Mouse (Mus musculus): ENCODE data around the gene 3110018I06Rik.

Gene 3110018I06Rik

DNA sequence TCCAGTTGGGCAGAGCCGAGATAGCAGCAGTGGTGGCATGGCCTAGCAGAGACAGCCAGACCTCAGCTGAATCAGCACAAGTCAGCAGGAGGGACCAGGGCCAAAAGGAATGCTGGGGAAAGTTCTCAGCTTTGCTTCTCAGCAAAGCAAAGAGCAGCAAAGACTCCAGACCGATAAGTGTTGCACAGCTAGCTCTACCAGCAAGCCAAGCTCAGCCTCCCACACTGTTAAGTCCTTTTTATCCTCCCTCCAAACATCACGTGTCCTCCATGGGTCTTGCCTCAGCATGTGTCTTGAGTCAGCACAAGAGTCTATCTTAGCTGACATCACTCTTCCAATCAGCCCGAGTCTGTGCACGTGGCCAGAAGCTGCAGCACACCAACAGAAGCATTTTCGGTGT is at the start of gene 3110018I06Rik:
3110018I06Rik (plus strand) TSS at position 262 of the 400 bp plus-strand sequence.
- DNase-seq: no peak

DNA sequence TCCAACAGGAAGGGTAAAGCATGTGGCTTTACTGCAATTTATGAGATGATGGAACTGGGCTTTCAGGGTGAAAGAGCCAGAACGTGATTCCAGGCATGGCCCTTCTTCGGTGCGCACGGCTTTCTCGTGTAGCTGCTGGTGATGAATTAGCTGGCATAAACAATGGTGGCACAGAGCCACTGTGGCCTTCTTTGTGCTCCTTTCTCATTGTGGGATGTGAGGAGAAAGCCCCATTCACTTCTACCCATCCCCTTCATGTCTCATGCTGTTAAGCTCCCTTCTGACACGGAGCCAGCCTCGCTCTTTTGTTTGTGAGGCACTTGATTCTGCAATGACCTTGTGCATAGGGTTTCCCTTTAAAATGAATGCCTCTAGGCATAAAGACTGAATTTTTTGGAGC is 43.8 kb upstream of the 3110018I06Rik start:
- DNase-seq: no peak

DNA sequence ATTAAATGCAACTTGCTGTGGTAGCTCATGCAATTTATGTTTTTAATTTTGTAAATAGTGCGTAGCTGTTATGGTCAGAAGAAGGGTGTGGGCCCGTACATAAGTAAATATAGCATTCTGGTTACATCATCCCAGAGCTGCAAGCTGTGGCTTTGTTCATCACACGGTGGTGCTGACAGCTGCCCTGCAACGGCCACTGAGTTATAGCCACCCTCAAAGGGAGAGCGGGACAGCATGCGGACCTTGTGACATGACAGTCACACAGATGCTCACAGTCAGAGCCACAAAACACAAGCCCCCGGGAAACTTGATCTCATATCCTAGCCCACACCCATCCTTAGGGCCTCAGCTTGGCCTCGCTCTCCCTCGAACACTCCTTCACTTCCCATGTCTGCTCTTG is 30.6 kb upstream of the 3110018I06Rik start:
- DNase-seq: no peak

DNA sequence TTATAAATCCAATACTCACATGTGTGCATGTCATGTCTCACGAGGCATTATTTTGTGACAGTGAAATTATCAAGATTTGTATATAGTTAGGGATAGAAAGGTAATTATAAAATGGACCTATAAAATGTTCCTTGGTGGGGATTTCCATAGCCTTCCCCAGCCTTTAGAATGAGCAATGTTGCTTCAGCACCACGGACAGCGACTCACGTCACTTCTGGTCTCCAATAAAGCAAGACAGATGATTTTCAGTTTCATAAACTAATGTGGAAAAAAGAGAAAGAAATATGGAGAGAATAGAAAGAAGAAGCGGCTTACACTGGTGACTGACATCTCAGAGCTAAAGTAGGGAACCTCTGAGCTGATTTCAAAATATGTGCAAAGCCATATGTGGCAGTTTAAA is 23.7 kb upstream of the 3110018I06Rik start:
- DNase-seq: no peak

DNA sequence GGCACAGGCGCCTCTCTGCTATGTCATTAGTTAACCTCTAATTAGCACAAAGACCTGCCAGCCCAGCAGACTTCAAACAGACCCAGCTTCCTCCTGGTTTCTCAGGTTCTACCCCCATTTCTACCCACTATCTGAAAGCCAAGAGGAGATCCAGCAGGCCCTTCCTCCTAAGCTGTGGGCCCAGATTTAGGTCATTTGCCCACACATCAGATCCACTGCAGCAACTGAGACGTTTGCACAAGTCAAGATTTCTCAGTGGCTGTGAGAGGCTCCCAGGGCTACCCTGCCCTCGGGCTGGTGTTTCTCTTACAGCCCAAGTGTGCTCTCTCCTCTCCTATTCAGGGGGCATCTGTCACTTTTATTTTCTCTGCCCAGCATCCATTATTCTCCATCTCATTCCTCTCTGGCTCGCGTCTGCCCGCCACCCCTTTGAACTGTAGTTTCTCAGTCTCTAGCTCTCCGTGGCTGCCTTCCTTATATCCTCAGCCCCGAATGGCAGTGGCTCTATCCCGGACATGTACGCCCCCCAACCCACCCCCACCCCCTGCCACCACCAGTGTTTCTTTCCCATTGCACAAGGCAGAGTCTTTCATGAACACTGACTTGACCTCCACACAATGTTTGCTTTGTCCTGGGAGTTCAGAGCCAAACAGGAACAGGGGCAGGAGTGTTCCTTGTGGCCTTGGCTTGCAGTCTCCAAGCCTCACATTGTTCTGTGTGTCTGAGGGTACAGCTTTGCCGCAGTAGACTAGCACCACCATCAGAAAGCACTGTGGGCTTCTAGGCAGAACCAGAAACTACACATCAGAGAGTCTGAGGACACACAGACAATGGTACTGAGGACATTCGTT is 11.8 kb upstream of the 3110018I06Rik start:
- no peak for DNase-seq

DNA sequence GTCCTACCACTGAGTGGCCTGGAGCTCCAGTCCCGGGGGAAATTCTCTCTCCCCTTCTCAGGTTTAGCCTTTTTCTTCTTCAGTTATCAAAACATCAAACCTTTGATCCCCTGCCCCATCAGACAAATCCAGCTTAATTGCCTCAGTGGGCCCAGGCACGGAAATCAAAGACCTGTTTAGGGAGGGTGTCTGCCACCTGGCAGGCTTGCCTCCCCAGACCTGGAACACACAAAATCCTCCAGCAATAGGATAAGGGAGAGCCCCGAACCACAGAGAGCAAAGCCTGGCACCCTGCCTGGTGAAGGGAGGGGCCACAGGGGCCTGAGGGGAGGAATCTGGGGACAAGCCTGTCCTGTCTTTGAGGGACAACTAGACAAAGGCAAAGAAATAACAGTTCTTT is 9.1 kb upstream of the 3110018I06Rik start:
- DNase-seq: no peak

DNA sequence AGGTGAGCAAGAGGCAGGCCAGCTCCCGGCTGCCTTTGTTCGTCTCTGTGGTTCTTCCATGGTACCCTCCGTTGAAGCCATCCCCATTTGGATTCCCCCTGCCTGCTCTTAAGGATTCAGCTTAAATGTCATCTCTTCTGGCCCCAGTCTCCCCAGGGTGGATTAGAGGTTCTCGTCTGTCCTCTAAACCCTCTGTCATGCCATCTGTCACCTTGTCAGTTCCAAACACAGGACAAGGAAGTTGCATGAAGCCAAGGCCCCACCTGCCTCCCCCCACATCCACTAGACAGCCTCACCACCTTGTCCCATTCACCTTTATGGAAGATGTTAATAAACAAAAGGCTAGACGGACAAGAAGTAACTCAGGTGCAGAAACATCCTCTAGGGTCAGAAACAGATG is 5.4 kb upstream of the 3110018I06Rik start:
- DNase-seq: peak; percentile 36

DNA sequence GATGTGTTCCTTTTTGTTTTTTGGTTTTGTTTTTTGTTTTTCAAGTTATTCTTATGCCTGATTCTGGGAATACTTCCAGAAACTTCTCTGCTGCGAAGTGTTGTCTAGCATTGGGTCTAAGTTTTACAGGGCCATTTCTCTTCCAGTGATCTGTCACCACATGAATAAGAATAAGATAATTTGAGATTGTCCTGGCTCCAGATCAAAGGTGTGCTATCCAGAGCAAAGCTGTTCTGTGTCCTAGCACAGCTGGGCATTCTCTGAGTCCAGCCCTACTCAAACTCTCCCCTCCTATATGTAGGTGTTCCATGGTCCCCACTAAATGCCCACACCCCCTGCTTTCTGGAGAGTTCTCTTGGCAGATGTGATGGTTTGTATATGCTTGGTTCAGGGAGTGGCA is 2.9 kb downstream of the 3110018I06Rik start:
- DNase-seq: no peak

DNA sequence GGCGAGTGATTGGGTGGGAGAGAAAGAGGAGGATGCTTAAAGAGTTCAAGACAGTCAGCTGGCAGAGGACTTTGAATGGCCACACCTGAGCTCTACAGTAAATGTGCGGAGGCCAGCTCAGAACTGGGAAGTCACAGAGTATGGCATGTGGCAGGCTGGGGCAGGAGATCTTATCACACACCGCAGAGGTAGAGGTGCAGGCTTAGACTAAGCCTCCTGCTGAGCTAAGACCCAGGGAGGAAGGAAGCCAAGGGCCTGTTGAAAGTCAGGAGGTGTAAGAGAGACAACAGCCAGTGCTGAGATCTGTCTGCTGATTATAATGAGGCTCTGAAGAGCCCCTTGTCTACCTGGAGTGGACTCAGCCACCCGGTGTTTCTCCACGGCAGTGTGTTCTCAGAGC is 8.5 kb downstream of the 3110018I06Rik start:
- DNase-seq: no peak

DNA sequence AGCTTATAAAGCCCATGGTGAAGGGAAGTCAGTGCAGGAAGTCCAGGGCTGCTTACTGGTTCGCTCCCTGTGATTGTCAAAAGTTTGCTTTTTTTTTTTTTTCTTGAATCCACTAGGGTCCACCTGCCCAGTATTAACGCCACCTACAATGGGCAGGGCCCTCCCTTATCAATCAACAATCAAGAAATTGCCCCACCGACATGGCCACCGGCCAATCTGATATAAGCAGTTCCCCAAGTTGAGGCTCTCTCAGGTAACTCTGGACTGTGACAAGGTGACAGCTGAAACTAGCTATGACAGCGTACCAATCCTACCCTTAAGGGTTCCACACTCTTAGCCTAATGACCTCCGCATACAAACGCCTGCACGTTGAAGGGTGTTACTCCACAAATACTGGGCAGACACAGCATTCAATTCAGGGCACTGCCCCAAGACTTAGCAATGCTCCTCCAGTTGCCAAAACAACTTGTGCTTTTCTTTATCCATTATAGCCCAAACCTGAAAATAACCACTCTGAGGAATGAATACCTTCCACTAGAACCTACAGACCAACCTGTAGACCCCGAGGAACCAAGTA is 21.3 kb downstream of the 3110018I06Rik start:
- DNase-seq: no peak

DNA sequence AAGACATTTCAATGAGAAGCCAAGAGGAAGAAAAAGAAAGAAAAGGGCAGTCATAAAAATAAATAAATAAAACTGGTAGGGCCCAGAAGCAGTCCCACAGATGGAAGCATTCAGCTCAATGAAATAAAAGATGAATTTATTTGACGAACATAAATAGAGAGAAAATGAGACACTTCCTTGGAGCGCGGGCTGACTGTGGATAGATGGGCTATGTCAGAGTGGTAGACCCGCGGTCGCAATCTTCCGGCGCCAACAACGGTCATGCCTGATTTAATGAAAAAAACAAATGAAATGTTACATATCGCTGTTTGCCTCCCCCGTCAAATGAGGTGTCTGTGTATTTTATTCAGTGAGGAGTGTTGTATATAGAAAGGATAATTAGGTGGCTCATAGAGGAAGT is 22.7 kb downstream of the 3110018I06Rik start:
- no peak for DNase-seq

DNA sequence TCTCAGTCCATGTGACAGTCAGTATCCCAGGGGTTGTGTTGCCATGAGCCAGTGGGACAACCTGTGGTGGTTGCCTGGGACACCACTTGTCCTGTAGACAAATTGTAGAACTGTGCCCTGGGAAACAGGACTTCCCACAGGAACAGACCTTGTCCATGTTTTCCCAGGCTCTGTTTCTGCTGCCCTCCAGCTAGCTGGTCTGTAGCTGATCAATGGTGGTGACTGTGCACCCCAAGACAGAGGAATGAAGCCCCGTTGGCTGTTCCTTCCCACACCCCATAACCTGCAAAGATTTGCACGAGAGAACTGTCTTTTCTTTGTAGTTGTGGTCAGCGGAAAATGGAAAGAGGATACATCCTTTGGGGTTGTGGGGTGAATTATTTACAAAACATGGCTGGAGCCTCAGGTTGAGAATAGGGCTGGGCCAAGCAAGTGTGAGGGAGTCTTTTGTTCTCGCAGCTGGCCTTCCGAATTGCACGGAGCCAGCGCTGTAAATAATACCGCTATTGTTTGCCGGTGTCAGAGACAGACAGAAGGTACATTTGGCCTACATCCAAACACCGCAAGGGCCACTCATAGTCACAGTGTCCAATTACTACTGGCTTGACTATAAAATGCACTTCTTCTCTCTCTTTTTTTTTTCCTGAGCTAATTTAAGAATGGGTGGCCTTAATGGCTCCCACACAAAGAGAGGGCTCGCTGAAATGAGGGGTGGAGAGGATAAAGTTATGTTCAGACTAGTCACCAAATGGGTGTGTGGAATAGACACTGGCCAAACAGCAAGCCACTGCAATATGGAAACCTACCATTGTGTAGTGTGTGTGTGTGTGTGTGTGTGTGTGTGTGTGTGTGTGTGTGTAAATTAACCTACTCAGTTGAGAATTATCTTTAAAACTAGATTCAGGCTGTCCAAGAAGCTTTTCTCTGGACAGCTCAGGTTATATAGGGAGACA is 28.1 kb downstream of the 3110018I06Rik start:
- peak; percentile 6 for DNase-seq

DNA sequence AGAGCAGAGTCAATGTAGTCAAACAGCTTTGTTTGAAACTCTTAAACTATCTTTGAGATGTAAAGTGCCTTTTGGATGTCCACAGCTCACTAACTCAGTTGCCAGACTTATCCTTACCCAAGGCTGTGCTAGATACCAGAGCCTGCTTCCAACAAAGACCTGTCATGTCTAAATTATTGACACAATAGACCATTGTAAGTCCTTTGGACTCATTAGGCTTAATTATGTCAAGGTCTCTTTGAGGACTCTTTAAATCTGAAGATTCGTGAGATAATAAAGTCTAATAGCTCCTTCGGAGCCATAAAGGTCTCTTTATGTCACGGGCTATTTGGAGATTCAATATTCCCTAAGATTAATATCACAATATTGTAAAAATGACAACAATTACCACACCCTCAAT is 32.5 kb downstream of the 3110018I06Rik start:
- DNase-seq: no peak

DNA sequence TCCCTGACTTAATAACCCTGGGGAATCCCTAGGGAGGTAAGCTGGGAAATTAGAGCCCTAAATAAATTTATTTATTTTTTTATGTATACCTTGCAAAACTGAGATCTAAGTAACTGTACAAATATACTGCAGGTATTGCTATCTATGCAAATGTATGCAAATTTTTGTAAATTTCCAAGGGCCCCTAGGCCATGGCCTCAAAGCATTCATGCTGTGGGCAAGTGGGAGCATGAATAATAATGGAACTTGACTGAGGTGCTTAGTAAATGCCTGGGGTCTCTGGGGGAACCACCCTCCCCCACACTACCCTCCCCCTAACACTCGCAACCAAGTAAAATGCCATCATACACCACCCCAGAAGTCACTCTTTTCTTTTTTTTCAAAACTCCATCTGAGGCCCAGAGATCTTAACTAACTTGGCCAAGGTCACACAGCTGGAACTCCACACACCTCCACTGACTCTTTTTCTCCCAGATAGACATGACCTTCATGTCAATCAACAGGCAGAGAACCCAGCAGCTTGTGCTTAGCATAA is 40.0 kb downstream of the 3110018I06Rik start:
- DNase-seq: no peak

DNA sequence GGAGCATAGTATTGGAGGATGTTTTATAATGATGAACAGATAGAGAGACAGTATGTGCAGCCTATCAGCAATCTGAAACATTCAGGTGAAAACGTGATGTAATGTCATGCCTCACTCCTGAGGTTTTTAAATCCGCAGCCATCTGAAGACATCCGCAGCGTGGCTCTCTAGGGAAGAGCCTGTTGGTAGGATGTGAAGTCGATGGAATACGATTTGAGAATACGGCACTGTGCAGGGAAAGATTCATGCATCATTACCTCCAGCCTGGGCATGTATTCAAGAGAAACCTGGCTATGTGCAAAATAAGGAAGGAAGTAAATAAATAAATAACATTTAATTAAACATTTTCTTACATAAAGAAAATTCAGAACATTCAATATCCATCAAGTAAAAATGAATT is 44.4 kb downstream of the 3110018I06Rik start:
- DNase-seq: no peak

Measured in cerebellum, adult 9-11 months (tissue).